Mouse (Mus musculus): ENCODE results near the gene Ush1g.

- TF ChIP-seq POLR2A (IDR thresholded peaks at IDR 0.05; ENCODE audit: borderline replicate concordance, extremely low read depth, insufficient read depth, insufficient read length, poor library complexity, severe bottlenecking) (no peak), CTCF (IDR thresholded peaks at IDR 0.05; ENCODE audit: borderline replicate concordance, extremely low read depth, insufficient read depth, insufficient read length) (no peak)
Observed at GRCm38 (mm10) chr11:115277604-115277975, 44.3 kb downstream of the Ush1g start.
